Mouse (Mus musculus) heart, embryonic 11.5 days (tissue): ENCODE data around the gene Prr3. TPM values are rescaled to one million over a fixed set of nuclear protein-coding genes. Genes with fewer than 3 reads are reported as not detected.
"Not testable (repeated sequence)": the region's sequence is repeated elsewhere in the genome, so short reads cannot be mapped to it uniquely, and the experiment has no call there.

Experiments used
- ATAC-seq: fragments of 200-750 bp; cut with Nextera tagmentation; replicated peaks from 2 replicates; pipeline ENCODE4 v1.8.0; 2017; ENCODE audit warnings: moderate library complexity; ENCODE audit not compliant: insufficient number of reproducible peaks, low FRiP score, low TSS enrichment
- H3K27ac ChIP-seq: fragments of 300-500 bp; sonication (generic); 2 replicates; pipeline ENCODE4 v1.5.1; 2014; ENCODE audit warnings: mild to moderate bottlenecking, low read depth, low read length
- H3K27me3 ChIP-seq: fragments of 300-500 bp; sonication (generic); 2 replicates; pipeline ENCODE4 v1.6.1; 2014; ENCODE audit warnings: mild to moderate bottlenecking, low read length, mixed read lengths; ENCODE audit not compliant: control insufficient read depth, insufficient read depth
- H3K36me3 ChIP-seq: fragments of 300-500 bp; sonication (generic); 2 replicates; pipeline ENCODE4 v1.6.1; 2014; ENCODE audit warnings: mild to moderate bottlenecking, low read length, moderate library complexity, mixed read lengths; ENCODE audit not compliant: control insufficient read depth, insufficient read depth
- H3K4me1 ChIP-seq: fragments of 300-500 bp; sonication (generic); 2 replicates; pipeline ENCODE4 v1.6.1; 2014; ENCODE audit warnings: low read length; ENCODE audit not compliant: control insufficient read depth, insufficient read depth
- H3K4me2 ChIP-seq: fragments of 300-500 bp; sonication (generic); 2 replicates; pipeline ENCODE4 v1.6.1; 2014; ENCODE audit warnings: mild to moderate bottlenecking, moderate library complexity
- H3K4me3 ChIP-seq: fragments of 300-500 bp; sonication (generic); 2 replicates; pipeline ENCODE4 v1.5.1; 2014; ENCODE audit warnings: low read depth, low read length
- H3K9ac ChIP-seq: fragments of 300-500 bp; sonication (generic); 2 replicates; pipeline ENCODE4 v1.6.1; 2014; ENCODE audit warnings: mild to moderate bottlenecking, low read depth, low read length, moderate library complexity
- H3K9me3 ChIP-seq: fragments of 300-500 bp; sonication (generic); replicated peaks from 2 replicates; pipeline ENCODE4 v1.6.1; 2016; ENCODE audit warnings: low read length; ENCODE audit not compliant: control insufficient read depth
- WGBS: fragments of 180-500 bp; shearing (Covaris S2); extraction: QIAGEN DNeasy Blood & Tissue Kit; methylation state at CpG from one replicate; pipeline ENCODE4 v1.1.7; 2014; ENCODE audit not compliant: insufficient replicate concordance; 5-methylcytosine and 5-hydroxymethylcytosine counted together
- microRNA counts: library from miRNA; unstranded; fragments of <30 nt; microRNA quantifications from one replicate; lab custom pipeline; 2015
- microRNA-seq: library from miRNA; unstranded; fragments of <30 nt; microRNA quantifications from one replicate; pipeline ENCODE4, GENCODE M21; 2016; ENCODE audit warnings: borderline number of aligned reads
- polyA plus RNA-seq: library from polyadenylated mRNA; unstranded; fragments of >200 nt; fragmentation: Nextera tagmentation; extraction: Ambion mirVana; gene quantifications from 2 replicates; pipeline ENCODE4 v1.2.1, GENCODE M21; 2014

Prr3 gene
- polyA plus RNA-seq, 1 experiment from 2014 or later = 17.4 TPM

- 75% methylated on average over 14 of the region's 14 CpGs for WGBS
- not testable (repeated sequence) for H3K36me3 ChIP-seq, H3K9me3 ChIP-seq, H3K9ac ChIP-seq, H3K27ac ChIP-seq, H3K27me3 ChIP-seq, H3K4me3 ChIP-seq, H3K4me1 ChIP-seq, ATAC-seq, H3K4me2 ChIP-seq
Observed at GRCm38 (mm10) chr17:35935763-35936162, 44.3 kb downstream of the Prr3 start.

- 88% methylated on average over 4 of the region's 4 CpGs for WGBS
- no peak for ATAC-seq
- H3K36me3 ChIP-seq = peaks cover 31% of the 10 kb centered on the region
Observed at GRCm38 (mm10) chr17:35932608-35933007, 47.4 kb downstream of the Prr3 start.

GRCm38 (mm10) chr17:35930627-35931026 is 49.4 kb downstream of the Prr3 start:
- WGBS = 94% methylated on average over 12 of the region's 12 CpGs
- Histone ChIP-seq H3K9me3 (no peaks in the 10 kb centered on the region), H3K27me3 (no peaks in the 10 kb centered on the region), H3K27ac (no peak overlapping the region), H3K4me2 (no peak overlapping the region), H3K36me3 (peaks cover 40% of the 10 kb centered on the region), H3K4me3 (no peak overlapping the region), H3K9ac (no peak overlapping the region), H3K4me1 (no peaks in the 10 kb centered on the region)
- no peak; the same call in 1 of the 2 replicates for ATAC-seq

More at GRCm38 (mm10) chr17:35932608-35933007, 47.4 kb downstream of the Prr3 start:
- no peaks in the 10 kb centered on the region for H3K4me1 ChIP-seq
- no peak overlapping the region for H3K9ac ChIP-seq
- H3K27me3 ChIP-seq = no peaks in the 10 kb centered on the region
- no peak overlapping the region for H3K4me2 ChIP-seq
- no peak overlapping the region for H3K4me3 ChIP-seq
- no peaks in the 10 kb centered on the region for H3K9me3 ChIP-seq
- H3K27ac ChIP-seq = no peak overlapping the region

- Histone ChIP-seq H3K27me3 (no peaks in the 10 kb centered on the region), H3K27ac (no peak overlapping the region), H3K4me3 (no peak overlapping the region), H3K4me1 (no peaks in the 10 kb centered on the region), H3K36me3 (peaks cover 46% of the 10 kb centered on the region), H3K9ac (no peak overlapping the region), H3K9me3 (no peaks in the 10 kb centered on the region), H3K4me2 (no peak overlapping the region)
- WGBS = 95% methylated on average over 2 of the region's 2 CpGs
- ATAC-seq = no peak
Observed at GRCm38 (mm10) chr17:35929534-35929933, 50.5 kb downstream of the Prr3 start.

- Histone ChIP-seq H3K4me1 (no peaks in the 10 kb centered on the region), H3K4me3 (no peak overlapping the region), H3K27me3 (no peaks in the 10 kb centered on the region), H3K9me3 (no peaks in the 10 kb centered on the region), H3K36me3 (peaks cover 52% of the 10 kb centered on the region), H3K4me2 (no peak overlapping the region), H3K9ac (no peak overlapping the region), H3K27ac (no peak overlapping the region)
- WGBS = 15% methylated on average over 1 of the region's 1 CpGs
- ATAC-seq = no peak
Observed at GRCm38 (mm10) chr17:35927471-35927870, 52.6 kb downstream of the Prr3 start.

GRCm38 (mm10) chr17:35923281-35923680 is 56.8 kb downstream of the Prr3 start:
- Histone ChIP-seq H3K4me1 (peaks cover 8% of the 10 kb centered on the region), H3K4me3 (no peak overlapping the region), H3K27me3 (no peaks in the 10 kb centered on the region), H3K9me3 (no peaks in the 10 kb centered on the region), H3K36me3 (peaks cover 29% of the 10 kb centered on the region), H3K27ac (no peak overlapping the region), H3K4me2 (no peak overlapping the region), H3K9ac (no peak overlapping the region)
- WGBS = 91% methylated on average over 4 of the region's 4 CpGs
- ATAC-seq = no peak

GRCm38 (mm10) chr17:35922566-35922965 is 57.5 kb downstream of the Prr3 start:
- Histone ChIP-seq H3K4me2 (no peak overlapping the region), H3K27ac (no peak overlapping the region), H3K9me3 (no peaks in the 10 kb centered on the region), H3K9ac (no peak overlapping the region), H3K36me3 (peaks cover 24% of the 10 kb centered on the region), H3K4me1 (peaks cover 8% of the 10 kb centered on the region), H3K4me3 (no peak overlapping the region), H3K27me3 (no peaks in the 10 kb centered on the region)
- WGBS = 88% methylated on average over 3 of the region's 3 CpGs
- no peak for ATAC-seq

MicroRNAs encoded within 50 kb of the gene (microRNA counts, 519-probe panel; counts per million panel counts)
- 32.2 counts per million for microRNA mmu-miR-877 (lab: Ali Mortazavi, UCI)

Small RNA genes lying within 50 kb of the gene (microRNA-seq; reads per million reads assigned to microRNA genes)
- 105 reads per million, percentile 64 among the genes with 10 or more reads in this experiment for gene Mir877

Other genes with a start within 250 kb of the Prr3 start
- 13.2 and 17.0 TPM in 2 replicates for gene Ier3, start 158.6 kb downstream of the Prr3 start, polyA plus RNA-seq
- 71.3 and 74.0 TPM in 2 replicates for gene Flot1, start 157.0 kb downstream of the Prr3 start, polyA plus RNA-seq
- 855 and 931 TPM in 2 replicates for gene Tubb5, start 141.9 kb downstream of the Prr3 start, polyA plus RNA-seq
- gene Mdc1, start 138.7 kb downstream of the Prr3 start, polyA plus RNA-seq = 19.0 and 19.5 TPM in 2 replicates
- gene Nrm, start 118.9 kb downstream of the Prr3 start, polyA plus RNA-seq = 44.5 and 48.1 TPM in 2 replicates
- gene Ppp1r18, start 114.6 kb downstream of the Prr3 start, polyA plus RNA-seq = 21.3 and 25.0 TPM in 2 replicates
- 23.8 and 25.9 TPM in 2 replicates for gene Dhx16, start 100.4 kb downstream of the Prr3 start, polyA plus RNA-seq
- 22.2 and 26.7 TPM in 2 replicates for gene 2310061I04Rik, start 82.8 kb downstream of the Prr3 start, polyA plus RNA-seq
- gene Atat1, start 70.2 kb downstream of the Prr3 start, polyA plus RNA-seq = 64.0 and 65.4 TPM in 2 replicates
- 77.7 and 83.9 TPM in 2 replicates for gene Mrps18b, start 63.8 kb downstream of the Prr3 start, polyA plus RNA-seq
- gene Ppp1r10, start 63.8 kb downstream of the Prr3 start, polyA plus RNA-seq = 26.9 and 27.2 TPM in 2 replicates
- gene Abcf1, start 10.5 kb downstream of the Prr3 start, polyA plus RNA-seq = 74.2 and 91.7 TPM in 2 replicates
- 26.1 and 29.1 TPM in 2 replicates for gene Gnl1, start 385 bp downstream of the Prr3 start, polyA plus RNA-seq
- 2.9 and 3.1 TPM in 2 replicates for gene H2-T24, start 40.3 kb upstream of the Prr3 start, polyA plus RNA-seq
- gene H2-T23, start 52.6 kb upstream of the Prr3 start, polyA plus RNA-seq = 2.0 and 3.1 TPM in 2 replicates
- 6.7 and 7.3 TPM in 2 replicates for gene H2-T22, start 62.5 kb upstream of the Prr3 start, polyA plus RNA-seq
- gene Gm6034, start 62.7 kb upstream of the Prr3 start, polyA plus RNA-seq = not detected in 2 replicates
- gene Gm11127, start 78.1 kb upstream of the Prr3 start, polyA plus RNA-seq = not detected in 2 replicates
- not detected in 2 replicates for gene Gm19684, start 141.4 kb upstream of the Prr3 start, polyA plus RNA-seq
- not detected in 2 replicates for gene Gm7030, start 149.2 kb upstream of the Prr3 start, polyA plus RNA-seq
- gene Gm8909, start 188.3 kb upstream of the Prr3 start, polyA plus RNA-seq = not detected in 2 replicates
- not detected in 2 replicates for gene H2-T3, start 210.1 kb upstream of the Prr3 start, polyA plus RNA-seq